Mouse (Mus musculus) MEL (cell line): ENCODE results near the gene Dnajb6.

Source experiments
- CTCF ChIP-seq, 3 experiments: IDR thresholded peaks in 2 of 3; conservative IDR thresholded peaks in 1 of 3; 2 replicates each; pipeline ENCODE4 v1.5.1; 2011 to 2012; ENCODE audit warnings: low read length in 3 of 3, low read depth in 2 of 3, mild to moderate bottlenecking in 2 of 3, improper control_type of control experiment in 1 of 3, inconsistent platforms in 1 of 3, mixed read lengths in 1 of 3, moderate library complexity in 1 of 3; ENCODE audit not compliant: control insufficient read depth in 1 of 3, insufficient read depth in 1 of 3, poor library complexity in 1 of 3, severe bottlenecking in 1 of 3
- JUND ChIP-seq: IDR thresholded peaks from 2 replicates; pipeline ENCODE4 v1.6.1; 2011; ENCODE audit warnings: low read depth, mild to moderate bottlenecking, improper control_type of control experiment, low read length

GRCm38 (mm10) chr5:29737471-29737870 lies 2.0 kb downstream of the Dnajb6 start:
- TF ChIP-seq CTCF (IDR thresholded peaks at IDR 0.05 in 2 of 3, conservative IDR thresholded peaks at IDR 0.05 in 1 of 3; ENCODE audit: control insufficient read depth in 1 of 3, insufficient read depth in 1 of 3, low read depth in 2 of 3, low read length in 3 of 3, poor library complexity in 1 of 3, severe bottlenecking in 1 of 3) = no peak
- no peak for TF ChIP-seq JUND
